Mouse (Mus musculus): ENCODE measurements around the gene Epha8.

- TF ChIP-seq CTCF (IDR thresholded peaks at IDR 0.05; ENCODE audit: borderline replicate concordance, control insufficient read depth, extremely low read depth, insufficient read depth, low read length, poor library complexity) (no peak), POLR2A (IDR thresholded peaks at IDR 0.05; ENCODE audit: control insufficient read depth, extremely low read depth, insufficient read depth, low read length, poor library complexity) (no peak)
These were observed 57.5 kb downstream of the Epha8 start for GRCm38 (mm10) chr4:136899154-136899553.

Measured in thymus, adult 2 months (tissue).